Comparison of ENCODE assay signal across 20 mouse cellular contexts in genomic region chr8:42870262-42870661, GRCm38 (mm10).
DNase-seq lines count a peak whose midpoint lies in the region; ATAC-seq and TF ChIP-seq lines count a peak whose summit lies in the region.
"Had no signal": no experiment of that assay in that cellular context is flagged by ENCODE, and none has a peak within 500 bp of the region (broad histone marks: within the 10 kb centered on the region; RNA-seq: fewer than 3 reads in every experiment).

No protein-coding gene starts in this region.

- TF ChIP-seq CTCF in hindbrain, postnatal 0 days (IDR thresholded peaks at IDR 0.05; ENCODE audit: low read depth): no peak

- H3K36me3 ChIP-seq in hindbrain, postnatal 0 days (ENCODE audit: insufficient read depth, low read length): no peaks in the 10 kb centered on the region
- no peaks in the 10 kb centered on the region for H3K36me3 ChIP-seq in hindbrain, embryonic 12.5 days
- H3K36me3 ChIP-seq: embryonic facial prominence, embryonic 10.5 days; embryonic facial prominence, embryonic 12.5 days; forebrain, embryonic 15.5 days; G1E had no signal

- no peaks in the 10 kb centered on the region for H3K9me3 ChIP-seq in hindbrain, postnatal 0 days (ENCODE audit: low read length)
- no peaks in the 10 kb centered on the region for H3K9me3 ChIP-seq in hindbrain, embryonic 12.5 days (replicated peaks)
- H3K9me3 ChIP-seq: embryonic facial prominence, embryonic 10.5 days; embryonic facial prominence, embryonic 12.5 days; forebrain, embryonic 13.5 days; forebrain, embryonic 15.5 days; G1E had no signal

- no peaks in the 10 kb centered on the region for H3K4me1 ChIP-seq in hindbrain, postnatal 0 days (ENCODE audit: insufficient read depth, low read length)
- H3K4me1 ChIP-seq in hindbrain, embryonic 12.5 days: no peaks in the 10 kb centered on the region
- H3K4me1 ChIP-seq: embryonic facial prominence, embryonic 10.5 days; embryonic facial prominence, embryonic 12.5 days; forebrain, embryonic 13.5 days; forebrain, embryonic 15.5 days had no signal

- no peak overlapping the region for H3K4me3 ChIP-seq in hindbrain, postnatal 0 days (ENCODE audit: low read length)
- no peak overlapping the region for H3K4me3 ChIP-seq in hindbrain, embryonic 12.5 days
- H3K4me3 ChIP-seq: embryonic facial prominence, embryonic 10.5 days; embryonic facial prominence, embryonic 12.5 days; forebrain, embryonic 13.5 days; forebrain, embryonic 15.5 days had no signal

- H3K27ac ChIP-seq in hindbrain, postnatal 0 days: no peak overlapping the region
- H3K27ac ChIP-seq in hindbrain, embryonic 12.5 days: no peak overlapping the region
- H3K27ac ChIP-seq: embryonic facial prominence, embryonic 10.5 days; embryonic facial prominence, embryonic 12.5 days; forebrain, embryonic 13.5 days; forebrain, embryonic 15.5 days had no signal

- H3K27me3 ChIP-seq in hindbrain, postnatal 0 days (ENCODE audit: insufficient read depth, low read length): no peaks in the 10 kb centered on the region
- H3K27me3 ChIP-seq in hindbrain, embryonic 12.5 days: no peaks in the 10 kb centered on the region
- H3K27me3 ChIP-seq: CH12.LX; embryonic facial prominence, embryonic 12.5 days; forebrain, embryonic 13.5 days; forebrain, embryonic 15.5 days had no signal

- WGBS in hindbrain, postnatal 0 days: 71% methylated on average over 3 of the region's 3 CpGs
- 89% methylated on average over 3 of the region's 3 CpGs for WGBS in hindbrain, embryonic 12.5 days

- no peak overlapping the region for H3K4me2 ChIP-seq in hindbrain, postnatal 0 days (ENCODE audit: low read depth, low read length)
- no peak overlapping the region for H3K4me2 ChIP-seq in hindbrain, embryonic 12.5 days (replicated peaks)
- H3K4me2 ChIP-seq: embryonic facial prominence, embryonic 12.5 days; forebrain, embryonic 13.5 days; forebrain, embryonic 15.5 days had no signal

- ATAC-seq in cerebellum, adult (ENCODE audit: insufficient number of reproducible peaks, low FRiP score, low TSS enrichment): peak; percentile 67
- ATAC-seq in hindbrain, postnatal 0 days: no peak
- ATAC-seq in hindbrain, embryonic 12.5 days (ENCODE audit: low FRiP score): no peak
- ATAC-seq: CD4-positive, CD25-positive, alpha-beta regulatory T cell, adult 4 months; forebrain, embryonic 13.5 days; forebrain, embryonic 15.5 days; forebrain, postnatal 0 days had no signal

- no peak for DNase-seq in cerebellum, postnatal 25 days
- DNase-seq in cerebellum, adult 9-10 months: peak; percentile 64
- no peak for DNase-seq in cerebellum, postnatal 4 days (ENCODE audit: low spot score in 2 of 2)
- DNase-seq in hindbrain, postnatal 0 days (ENCODE audit: low spot score): peak; percentile 9
- no peak for DNase-seq in heart, adult 18-20 months
- DNase-seq: adrenal gland, adult 2 months; adrenal gland, postnatal 10 days; adrenal gland, postnatal 25 days; B cell, adult 2 months; cerebellum, adult 8-10 months; forebrain, postnatal 0 days had no signal

- no peak overlapping the region for H3K9ac ChIP-seq in hindbrain, postnatal 0 days (replicated peaks; ENCODE audit: low read length)
- H3K9ac ChIP-seq in hindbrain, embryonic 12.5 days: no peak overlapping the region
- H3K9ac ChIP-seq: embryonic facial prominence, embryonic 12.5 days; forebrain, embryonic 13.5 days; forebrain, embryonic 15.5 days; forebrain, postnatal 0 days had no signal

Comparison
In these comparisons a context has a peak if more than half of its experiments do, and no peak if none do; other contexts are left out.
1. DNase-seq: peak in cerebellum, adult 9-10 months (single experiment) and hindbrain, postnatal 0 days (single experiment); none in cerebellum, postnatal 25 days (0 of 2), cerebellum, postnatal 4 days (0 of 2) and heart, adult 18-20 months (0 of 2).